Mouse (Mus musculus) liver, adult 2 months (tissue): ENCODE measurements around the gene Gm17606. TPM values are rescaled to one million over a fixed set of nuclear protein-coding genes. Genes with fewer than 3 reads are reported as not detected.

Experiments used
- DNase-seq: peaks from one replicate; pipeline ENCODE4 v3.0.0-alpha.2; 2011; ENCODE audit warnings: low read depth, low spot score; ENCODE audit errors: extremely low read depth
- H3K27ac ChIP-seq: fragments of 200-500 bp; replicated peaks from 2 replicates; pipeline ENCODE4 v1.5.1; 2012; ENCODE audit warnings: low read depth, mild to moderate bottlenecking, control low read depth, inconsistent platforms, low read length; ENCODE audit not compliant: insufficient read depth
- H3K27me3 ChIP-seq: fragments of 200-500 bp; 2 replicates; pipeline ENCODE4 v1.6.1; 2012; ENCODE audit warnings: mild to moderate bottlenecking, moderate library complexity, low read length, inconsistent platforms; ENCODE audit not compliant: control insufficient read depth, insufficient read depth
- H3K36me3 ChIP-seq: fragments of 200-500 bp; 2 replicates; pipeline ENCODE4 v1.6.1; 2012; ENCODE audit warnings: low read length, inconsistent platforms; ENCODE audit not compliant: control insufficient read depth, insufficient read depth
- H3K4me1 ChIP-seq: fragments of 200-500 bp; 2 replicates; pipeline ENCODE4 v1.6.1; 2011; ENCODE audit warnings: low read length; ENCODE audit not compliant: control insufficient read depth, insufficient read depth
- H3K4me3 ChIP-seq: fragments of 200-500 bp; 2 replicates; pipeline ENCODE4 v1.5.1; 2011; ENCODE audit warnings: low read depth, mild to moderate bottlenecking, control low read depth, low read length, moderate library complexity; ENCODE audit not compliant: insufficient read depth
- H3K79me2 ChIP-seq: fragments of 200-500 bp; 2 replicates; pipeline ENCODE4 v1.6.1; 2012; ENCODE audit warnings: inconsistent platforms, mild to moderate bottlenecking, low read length, moderate library complexity; ENCODE audit not compliant: control insufficient read depth, insufficient read depth
- H3K9ac ChIP-seq: fragments of 200-500 bp; 2 replicates; pipeline ENCODE4 v1.6.1; 2012; ENCODE audit warnings: low read depth, mild to moderate bottlenecking, control low read depth, inconsistent platforms, low read length
- CTCF ChIP-seq: fragments of 200-500 bp; IDR thresholded peaks from 2 replicates; pipeline ENCODE4 v1.5.1; 2011; ENCODE audit warnings: low read depth, low read length, control low read depth
- POLR2A ChIP-seq: fragments of 200-500 bp; IDR thresholded peaks from 2 replicates; pipeline ENCODE4 v1.6.1; 2011; ENCODE audit warnings: low read length, control low read depth; ENCODE audit not compliant: insufficient read depth; ENCODE audit errors: extremely low read depth
- WGBS: fragments of 180-500 bp; shearing (Covaris S2); methylation state at CpG from one replicate; pipeline ENCODE4 v1.1.7; 2018; 5-methylcytosine and 5-hydroxymethylcytosine counted together
- polyA plus RNA-seq: library from polyadenylated mRNA; depleted of rRNA; stranded (reverse); fragments of >200 nt; gene quantifications from 2 replicates; pipeline ENCODE4 v1.2.3, GENCODE M21; 2012
- total RNA-seq: library from RNA; depleted of rRNA; stranded (reverse); fragments of >200 nt; gene quantifications from 2 replicates; pipeline ENCODE4 v1.2.3, GENCODE M21; 2014

Gene Gm17606
- total and polyA plus RNA-seq, 2 experiments: not detected

DNA sequence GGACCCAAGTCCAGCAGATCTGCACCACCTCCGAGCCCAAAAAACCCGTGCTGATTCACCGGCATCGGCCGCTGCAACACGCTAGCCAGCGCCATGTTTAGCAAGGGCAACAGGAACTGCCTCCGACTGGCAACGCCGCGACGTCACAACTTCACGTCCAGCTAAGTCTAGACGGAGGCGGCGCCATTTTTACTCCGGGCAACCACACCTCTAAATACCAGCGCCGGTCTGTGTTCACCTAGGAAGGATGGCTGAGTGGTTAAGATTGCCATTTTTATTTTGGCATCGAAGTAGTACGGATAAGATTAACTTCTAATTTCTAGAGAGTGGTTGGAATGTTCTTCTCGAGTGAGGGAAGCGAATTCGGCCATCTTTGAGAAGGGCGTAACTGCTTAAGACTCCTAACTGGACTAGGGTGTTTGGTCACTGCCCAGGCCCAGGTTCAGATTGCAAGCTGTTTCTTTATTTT is 22.8 kb upstream of the Gm17606 start, which contains the start of gene Psmb5:
TSS of gene Psmb5 (minus strand) at position 126 of the 469 bp plus-strand sequence.
- WGBS: under 1% methylated on average over 25 of the region's 25 CpGs
- peak; percentile 84 for DNase-seq

DNA sequence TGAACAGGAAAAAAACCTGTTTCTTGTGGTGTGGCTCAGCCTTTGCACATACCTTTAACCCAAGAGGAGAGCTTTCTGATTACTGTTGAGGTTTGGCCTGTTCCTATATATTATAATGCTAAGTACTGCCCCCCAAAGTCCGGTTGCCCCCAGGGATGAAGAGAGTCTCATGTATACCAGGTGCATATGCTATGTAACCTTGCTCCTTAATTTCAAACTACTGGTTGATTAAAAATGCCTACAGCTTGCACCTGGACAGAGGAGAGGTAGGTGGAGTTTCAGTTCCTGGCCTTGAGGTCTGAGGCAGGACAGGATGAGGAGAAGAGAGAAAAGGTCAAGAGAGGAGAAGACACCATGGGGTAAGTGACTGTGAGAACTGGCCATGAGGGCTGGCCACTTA is 19.6 kb upstream of the Gm17606 start, which contains the start of gene Psmb11:
TSS of gene Psmb11 (plus strand) at position 301 of the 400 bp plus-strand sequence.
- no peak within 1 kb of the TSS for H3K4me3 ChIP-seq
- H3K36me3 ChIP-seq: no peaks in the 10 kb centered on the region
- WGBS: 87% methylated on average over 1 of the region's 1 CpGs
- TF ChIP-seq POLR2A: no peak
- TF ChIP-seq CTCF: no peak
- no peak within 1 kb of the TSS for H3K27ac ChIP-seq
- H3K27me3 ChIP-seq: no peaks in the 10 kb centered on the region
- no peak within 1 kb of the TSS for H3K9ac ChIP-seq
- no peak for DNase-seq
- H3K4me1 ChIP-seq: peaks cover 3% of the 10 kb centered on the region
- H3K79me2 ChIP-seq: peaks cover 4% of the 10 kb centered on the region; the same call in 1 of the 2 replicates

More for the DNA sequence above, 22.8 kb upstream of the Gm17606 start, which contains the start of gene Psmb5:
- H3K36me3 ChIP-seq: peaks cover 8% of the 10 kb centered on the region
- H3K27me3 ChIP-seq: no peaks in the 10 kb centered on the region
- H3K4me1 ChIP-seq: peaks cover 3% of the 10 kb centered on the region
- TF ChIP-seq CTCF (no peak), POLR2A (peak; percentile 37; the same call in 1 of the 2 replicates)
- H3K9ac ChIP-seq: peak within 1 kb of the TSS; percentile 70
- H3K27ac ChIP-seq: peak within 1 kb of the TSS; percentile 45; the same call in 1 of the 2 replicates
- peaks cover 4% of the 10 kb centered on the region; the same call in 1 of the 2 replicates for H3K79me2 ChIP-seq
- peak within 1 kb of the TSS; percentile 97 for H3K4me3 ChIP-seq

DNA sequence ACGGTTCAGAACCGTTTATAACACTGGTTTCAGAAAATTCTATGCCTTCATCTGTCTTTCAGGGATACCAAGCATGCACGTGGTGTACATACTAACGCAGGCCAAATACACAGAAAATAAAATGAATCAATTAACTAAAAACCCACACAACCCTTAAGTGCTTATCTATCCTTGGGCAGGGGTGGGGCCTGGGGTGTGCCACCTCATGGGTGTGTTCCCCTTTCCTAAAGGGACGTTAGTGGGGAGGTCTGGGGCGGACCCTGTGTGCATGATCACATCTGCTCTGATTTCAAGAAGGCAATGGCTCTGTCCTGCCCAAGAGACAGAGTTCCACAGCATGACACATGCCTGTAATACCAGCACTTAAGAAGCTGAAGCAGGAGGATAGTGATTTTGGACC is 17.4 kb upstream of the Gm17606 start:
- no peaks in the 10 kb centered on the region for H3K27me3 ChIP-seq
- H3K4me1 ChIP-seq: no peaks in the 10 kb centered on the region
- no peak overlapping the region for H3K4me3 ChIP-seq
- H3K36me3 ChIP-seq: no peaks in the 10 kb centered on the region
- no peak for TF ChIP-seq POLR2A
- no peak for TF ChIP-seq CTCF
- no peaks in the 10 kb centered on the region for H3K79me2 ChIP-seq
- WGBS: 87% methylated on average over 6 of the region's 6 CpGs
- H3K9ac ChIP-seq: no peak overlapping the region
- DNase-seq: no peak
- H3K27ac ChIP-seq: no peak overlapping the region

- Histone ChIP-seq H3K4me3 (no peak overlapping the region), H3K9ac (no peak overlapping the region), H3K27ac (no peak overlapping the region), H3K36me3 (no peaks in the 10 kb centered on the region), H3K79me2 (no peaks in the 10 kb centered on the region), H3K4me1 (no peaks in the 10 kb centered on the region), H3K27me3 (no peaks in the 10 kb centered on the region)
- TF ChIP-seq CTCF: no peak
- no peak for TF ChIP-seq POLR2A
- DNase-seq: no peak
- WGBS: 91% methylated on average over 10 of the region's 10 CpGs
These were observed 15.8 kb upstream of the Gm17606 start for GRCm38 (mm10) chr14:54624976-54625375.

DNA sequence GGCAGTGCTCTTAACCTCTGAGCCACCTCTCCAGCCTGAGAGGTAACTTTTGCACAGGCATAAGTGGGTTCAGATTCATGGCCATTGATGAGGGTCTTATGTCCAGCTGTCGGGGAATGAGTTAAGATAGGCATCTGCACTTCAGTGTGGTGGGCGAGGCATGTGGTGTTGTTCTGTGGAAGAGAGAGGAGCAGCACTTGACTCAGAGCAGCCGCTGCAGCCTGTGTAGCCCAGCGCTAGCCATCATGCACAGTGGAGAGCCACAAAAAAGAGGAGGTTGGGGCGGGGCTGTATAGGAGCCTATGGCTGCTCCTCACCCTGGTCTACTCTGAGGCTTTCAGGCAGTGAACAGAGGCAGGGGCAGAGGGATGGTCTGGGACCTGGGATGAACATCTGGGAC is 12.6 kb upstream of the Gm17606 start:
- 82% methylated on average over 5 of the region's 5 CpGs for WGBS
- Histone ChIP-seq H3K27me3 (no peaks in the 10 kb centered on the region), H3K27ac (no peak overlapping the region), H3K4me1 (no peaks in the 10 kb centered on the region), H3K36me3 (no peaks in the 10 kb centered on the region), H3K79me2 (no peaks in the 10 kb centered on the region), H3K4me3 (no peak overlapping the region), H3K9ac (no peak overlapping the region)
- no peak for DNase-seq
- TF ChIP-seq POLR2A: no peak
- TF ChIP-seq CTCF: no peak

GRCm38 (mm10) chr14:54629797-54630196 is 11.0 kb upstream of the Gm17606 start:
- TF ChIP-seq POLR2A (no peak), CTCF (no peak)
- Histone ChIP-seq H3K27ac (no peak overlapping the region), H3K27me3 (no peaks in the 10 kb centered on the region), H3K36me3 (no peaks in the 10 kb centered on the region), H3K4me3 (no peak overlapping the region), H3K79me2 (no peaks in the 10 kb centered on the region), H3K9ac (no peak overlapping the region), H3K4me1 (no peaks in the 10 kb centered on the region)
- DNase-seq: no peak
- 92% methylated on average over 2 of the region's 2 CpGs for WGBS
